Mouse (Mus musculus) splenic B cell, adult 2 months (primary cell): ENCODE results near the gene Vmn2r66.

Experiments used
- DNase-seq: peaks from one replicate; pipeline ENCODE4 v3.0.0-alpha.2; 2011; ENCODE audit warnings: low read depth, low spot score
- H3K27me3 ChIP-seq: 2 replicates; pipeline ENCODE4 v1.6.1; 2012; ENCODE audit warnings: mild to moderate bottlenecking, low read length, moderate library complexity, mixed read lengths; ENCODE audit not compliant: control insufficient read depth, poor library complexity, insufficient read depth, severe bottlenecking
- H3K36me3 ChIP-seq: 2 replicates; pipeline ENCODE4 v1.6.1; 2012; ENCODE audit warnings: mild to moderate bottlenecking, low read length, moderate library complexity, mixed read lengths; ENCODE audit not compliant: control insufficient read depth, poor library complexity, insufficient read depth, severe bottlenecking

Gene Vmn2r66

DNA sequence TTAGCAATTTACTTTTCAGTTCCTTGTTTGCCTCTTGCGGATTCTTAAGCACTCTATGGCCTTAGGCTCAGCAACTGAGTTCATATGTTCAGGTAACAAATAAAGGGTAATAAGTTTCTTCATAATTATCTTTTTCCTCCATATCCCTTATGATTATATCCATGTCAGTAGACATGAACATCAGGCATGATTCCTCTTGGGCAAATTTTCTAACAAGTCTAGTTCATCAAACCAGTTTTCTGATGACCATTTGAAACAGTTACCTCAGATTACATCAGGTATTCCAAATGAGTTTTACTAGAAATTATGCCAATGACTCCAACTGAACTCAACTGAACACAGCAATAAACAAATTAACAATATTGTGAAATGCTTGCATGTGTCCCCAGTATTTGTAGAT, at the start of gene Vmn2r66:
TSS of gene Vmn2r66 (minus strand) at position 101 of the 400 bp plus-strand sequence.
- DNase-seq, result no peak
- no peaks in the 10 kb centered on the region for H3K36me3 ChIP-seq
- no peaks in the 10 kb centered on the region for H3K27me3 ChIP-seq

- no peaks in the 10 kb centered on the region for H3K27me3 ChIP-seq
- H3K36me3 ChIP-seq, result no peaks in the 10 kb centered on the region
- DNase-seq, result no peak
Measured at GRCm38 (mm10) chr7:84996694-84997093, 15.4 kb downstream of the Vmn2r66 start.

DNA sequence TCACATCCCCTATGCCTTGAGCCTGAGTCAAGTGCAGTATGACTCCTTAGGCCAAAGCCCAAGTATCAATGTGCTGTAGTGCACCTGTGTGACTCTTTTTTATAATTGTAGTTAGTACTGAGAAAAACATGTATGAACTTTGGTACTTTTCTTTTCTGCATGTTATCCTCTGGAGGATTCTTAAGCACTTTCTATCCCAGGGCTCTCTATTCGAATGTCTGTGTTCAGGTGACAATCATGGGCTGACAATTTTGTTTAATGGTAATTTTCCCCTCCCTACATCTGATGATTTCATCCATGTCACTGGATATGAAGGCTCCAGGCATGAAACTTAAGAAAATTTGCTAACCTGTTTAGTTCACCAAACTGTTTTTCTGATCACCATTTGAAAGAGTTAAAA, 48.1 kb downstream of the Vmn2r66 start, which contains the start of gene Vmn2r65:
TSS of gene Vmn2r65 (minus strand) at position 101 of the 400 bp plus-strand sequence.
- no peak for DNase-seq
- no peaks in the 10 kb centered on the region for H3K27me3 ChIP-seq
- H3K36me3 ChIP-seq, result no peaks in the 10 kb centered on the region
